9 mouse cellular contexts compared by ENCODE assay signal in the genomic region with DNA sequence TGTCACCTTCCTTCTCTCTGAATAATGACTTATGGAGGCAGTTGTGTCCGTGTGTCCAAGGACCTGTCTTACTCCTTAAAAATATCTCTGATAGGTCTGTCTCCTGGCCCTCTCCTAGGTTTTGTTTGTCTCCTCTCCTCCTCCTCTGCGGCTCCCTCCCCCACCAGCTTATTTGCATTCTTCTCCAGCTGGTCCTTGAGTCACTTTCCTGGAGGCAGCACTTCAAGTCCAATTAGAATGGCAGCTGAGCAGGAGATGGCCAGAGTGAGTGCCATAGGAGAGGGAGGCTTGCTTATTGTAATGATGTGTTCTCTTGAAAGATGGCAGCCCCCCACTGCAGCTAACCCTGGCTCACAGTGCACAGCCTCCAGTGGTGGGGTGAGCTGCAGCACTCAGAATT. TPM values are rescaled to one million over a fixed set of nuclear protein-coding genes. Genes with fewer than 3 reads are reported as not detected.
DNase-seq lines count a peak whose midpoint lies in the region; ATAC-seq and TF ChIP-seq lines count a peak whose summit lies in the region.
"Had no signal": no experiment of that assay in that cellular context is flagged by ENCODE, and none has a peak within 500 bp of the region (broad histone marks: within the 10 kb centered on the region; RNA-seq: fewer than 3 reads in every experiment).

No protein-coding gene starts in this region.

- H3K27me3 ChIP-seq in kidney, postnatal 0 days (ENCODE audit: insufficient read depth, low read length), result no peaks in the 10 kb centered on the region
- H3K27me3 ChIP-seq in kidney, adult 2 months (replicated peaks; ENCODE audit: control insufficient read depth, insufficient read depth, low read length), result no peaks in the 10 kb centered on the region
- no peaks in the 10 kb centered on the region for H3K27me3 ChIP-seq in forebrain, embryonic 14.5 days (replicated peaks; ENCODE audit: control insufficient read depth, insufficient read depth, low read length)
- H3K27me3 ChIP-seq in neural tube, embryonic 12.5 days (replicated peaks), result no peaks in the 10 kb centered on the region

- peak; percentile 35 for DNase-seq in kidney, postnatal 0 days (ENCODE audit: low spot score)
- DNase-seq in kidney, adult 2 months, result no peak
- peak; percentile 75 for DNase-seq in forebrain, embryonic 14.5 days (ENCODE audit: low spot score)
- peak; percentile 46 to 90 for DNase-seq in left cerebral cortex, postnatal 25 days (ENCODE audit: low spot score in 2 of 2)
- DNase-seq in urinary bladder, adult 18-20 months (ENCODE audit: low spot score in 2 of 2), result no peak
- DNase-seq in gastrocnemius, postnatal 25 days, result no peak
- DNase-seq in spleen, postnatal 10 days (ENCODE audit: low spot score in 2 of 2), result no peak

- intact Hi-C loops in left cerebral cortex, postnatal 25 days (cut with DNase I), result loop anchor here (5.0 kb wide), 1 partner anchor 184 kb away; the partner anchor contains the start of gene Gpr22

- no peak for ATAC-seq in kidney, postnatal 0 days (replicated peaks; ENCODE audit: low FRiP score, low read depth)
- peak; percentile 81 for ATAC-seq in forebrain, embryonic 14.5 days
- peak; percentile 74 for ATAC-seq in neural tube, embryonic 12.5 days (ENCODE audit: low FRiP score, low read depth)

- no peak overlapping the region for H3K4me3 ChIP-seq in kidney, postnatal 0 days (replicated peaks; ENCODE audit: low read depth, low read length)
- H3K4me3 ChIP-seq in kidney, adult 2 months (ENCODE audit: insufficient read depth, low read depth, low read length), result no peak overlapping the region
- no peak overlapping the region for H3K4me3 ChIP-seq in forebrain, embryonic 14.5 days (ENCODE audit: low read depth, low read length)
- no peak overlapping the region for H3K4me3 ChIP-seq in neural tube, embryonic 12.5 days

- no peaks in the 10 kb centered on the region for H3K4me1 ChIP-seq in kidney, postnatal 0 days (replicated peaks; ENCODE audit: insufficient read depth, low read length)
- no peaks in the 10 kb centered on the region for H3K4me1 ChIP-seq in kidney, adult 2 months (ENCODE audit: control insufficient read depth, insufficient read depth, low read length)
- H3K4me1 ChIP-seq in forebrain, embryonic 14.5 days (ENCODE audit: control insufficient read depth, insufficient read depth, low read length), result peaks cover 21% of the 10 kb centered on the region
- H3K4me1 ChIP-seq in neural tube, embryonic 12.5 days, result peaks cover 24% of the 10 kb centered on the region

- TF ChIP-seq CTCF in kidney, postnatal 0 days (IDR thresholded peaks at IDR 0.05; ENCODE audit: low read depth), result no peak
- no peak for TF ChIP-seq CTCF in kidney, adult 2 months (conservative IDR thresholded peaks at IDR 0.05; ENCODE audit: insufficient read depth, insufficient read length, low read depth, low read length)

- no peaks in the 10 kb centered on the region for H3K36me3 ChIP-seq in kidney, postnatal 0 days (ENCODE audit: insufficient read depth, low read length)
- H3K36me3 ChIP-seq in kidney, adult 2 months (ENCODE audit: control insufficient read depth, insufficient read depth, low read length), result no peaks in the 10 kb centered on the region
- H3K36me3 ChIP-seq in forebrain, embryonic 14.5 days (ENCODE audit: control insufficient read depth, insufficient read depth, low read length), result no peaks in the 10 kb centered on the region
- no peaks in the 10 kb centered on the region for H3K36me3 ChIP-seq in neural tube, embryonic 12.5 days

- no peak overlapping the region for H3K4me2 ChIP-seq in kidney, postnatal 0 days (ENCODE audit: low read length)
- no peak overlapping the region for H3K4me2 ChIP-seq in forebrain, embryonic 14.5 days (ENCODE audit: low read length)
- no peak overlapping the region for H3K4me2 ChIP-seq in neural tube, embryonic 12.5 days (replicated peaks)

- no peak for TF ChIP-seq POLR2A in kidney, adult 2 months (IDR thresholded peaks at IDR 0.05; ENCODE audit: low read depth, low read length)

- no peak overlapping the region for H3K9ac ChIP-seq in kidney, postnatal 0 days (ENCODE audit: low read depth, low read length)
- no peak overlapping the region for H3K9ac ChIP-seq in forebrain, embryonic 14.5 days (ENCODE audit: low read length)
- H3K9ac ChIP-seq in neural tube, embryonic 12.5 days, result no peak overlapping the region

- WGBS in kidney, postnatal 0 days, result 29% methylated on average over 2 of the region's 2 CpGs
- WGBS in kidney, adult 2 months, result 51% methylated on average over 2 of the region's 2 CpGs
- WGBS in forebrain, embryonic 14.5 days, result 10% methylated on average over 2 of the region's 2 CpGs
- WGBS in neural tube, embryonic 12.5 days, result 8% methylated on average over 2 of the region's 2 CpGs

- no peak overlapping the region for H3K27ac ChIP-seq in kidney, postnatal 0 days
- H3K27ac ChIP-seq in kidney, adult 2 months (ENCODE audit: insufficient read depth, low read depth, low read length), result no peak overlapping the region
- peak overlapping the region; percentile 49 for H3K27ac ChIP-seq in forebrain, embryonic 14.5 days (ENCODE audit: low read depth, low read length)
- no peak overlapping the region for H3K27ac ChIP-seq in neural tube, embryonic 12.5 days
- H3K27ac ChIP-seq: macrophage had no signal

- H3K9me3 ChIP-seq in kidney, postnatal 0 days (replicated peaks; ENCODE audit: low read length), result no peaks in the 10 kb centered on the region
- H3K9me3 ChIP-seq in forebrain, embryonic 14.5 days (replicated peaks; ENCODE audit: control insufficient read depth, low read length), result no peaks in the 10 kb centered on the region
- no peaks in the 10 kb centered on the region for H3K9me3 ChIP-seq in neural tube, embryonic 12.5 days

RNA-seq across cellular contexts. Expression of gene Hbp1, which starts 54.4 kb away (rescaled TPM):
- polyA plus RNA-seq in kidney, postnatal 0 days (2015; fragmentation: Nextera tagmentation; extraction: Ambion mirVana), result 119 and 122 TPM in 2 replicates
- polyA plus RNA-seq in kidney, adult 2 months (2012; rRNA removed), result 67.5 and 68.2 TPM in 2 replicates
- polyA plus RNA-seq in forebrain, embryonic 14.5 days (2014; fragmentation: Nextera tagmentation; extraction: Ambion mirVana), result 107 and 112 TPM in 2 replicates
- total RNA-seq in left cerebral cortex, postnatal 25 days (2021), result 10 to 100 TPM; 17.7 to 19.7 TPM
- 92.9 and 95.8 TPM in 2 replicates for polyA plus RNA-seq in neural tube, embryonic 12.5 days (2016; fragmentation: Nextera tagmentation; extraction: Ambion mirVana)
- total RNA-seq in gastrocnemius, postnatal 25 days (2021), result 10 to 100 TPM; 50.4 to 53.3 TPM

Comparison
In these comparisons a context has a peak if more than half of its experiments do, and no peak if none do; other contexts are left out.
1. DNase-seq: peak in kidney, postnatal 0 days (single experiment), forebrain, embryonic 14.5 days (single experiment) and left cerebral cortex, postnatal 25 days (2 of 2); none in kidney, adult 2 months (single experiment), urinary bladder, adult 18-20 months (0 of 2), gastrocnemius, postnatal 25 days (single experiment) and spleen, postnatal 10 days (0 of 2).